Mouse (Mus musculus) heart, adult 2 months (tissue): ENCODE results near the gene Sult1a1. TPM values are rescaled to one million over a fixed set of nuclear protein-coding genes. Genes with fewer than 3 reads are reported as not detected.
"Not testable (repeated sequence)": the region's sequence is repeated elsewhere in the genome, so short reads cannot be mapped to it uniquely, and the experiment has no call there.

Experiments
- DNase-seq, 2 experiments: peaks; one replicate each; pipeline ENCODE4 v3.0.0; 2021
- H3K27ac ChIP-seq: fragments of 200-600 bp; 2 replicates; pipeline ENCODE4 v1.8.1; 2022
- H3K27me3 ChIP-seq: fragments of 200-500 bp; 2 replicates; pipeline ENCODE4 v1.6.1; 2012; ENCODE audit warnings: mild to moderate bottlenecking, low read length, inconsistent platforms, mixed read lengths; ENCODE audit not compliant: control insufficient read depth, insufficient read depth
- H3K36me3 ChIP-seq: fragments of 200-500 bp; 2 replicates; pipeline ENCODE4 v1.6.1; 2012; ENCODE audit warnings: low read length, inconsistent platforms; ENCODE audit not compliant: control insufficient read depth, insufficient read depth
- H3K4me1 ChIP-seq: fragments of 200-500 bp; 2 replicates; pipeline ENCODE4 v1.6.1; 2011; ENCODE audit warnings: low read length; ENCODE audit not compliant: control insufficient read depth, insufficient read depth
- H3K4me3 ChIP-seq: fragments of 200-600 bp; 2 replicates; pipeline ENCODE4 v1.8.1; 2022
- H3K79me2 ChIP-seq: fragments of 200-500 bp; replicated peaks from 2 replicates; pipeline ENCODE4 v1.6.1; 2012; ENCODE audit warnings: mild to moderate bottlenecking, inconsistent platforms, low read length, moderate library complexity, mixed read lengths; ENCODE audit not compliant: control insufficient read depth, insufficient read depth
- H3K9ac ChIP-seq: fragments of 200-500 bp; 2 replicates; pipeline ENCODE4 v1.6.1; 2012; ENCODE audit warnings: low read depth, mild to moderate bottlenecking, control low read depth, inconsistent platforms, low read length, mixed read lengths
- CTCF ChIP-seq: fragments of 200-600 bp; IDR thresholded peaks from 2 replicates; pipeline ENCODE4 v1.8.1; 2022; ENCODE audit warnings: antibody characterized with exemption, mild to moderate bottlenecking, moderate library complexity
- EP300 ChIP-seq: fragments of 200-500 bp; IDR thresholded peaks from 2 replicates; pipeline ENCODE4 v1.6.1; 2011; ENCODE audit warnings: low read depth, low read length, control low read depth; ENCODE audit not compliant: insufficient read depth
- POLR2A ChIP-seq: fragments of 200-500 bp; IDR thresholded peaks from 2 replicates; pipeline ENCODE4 v1.6.1; 2011; ENCODE audit warnings: mild to moderate bottlenecking, low read depth, low read length, control low read depth; ENCODE audit not compliant: insufficient read depth
- WGBS: fragments of 180-500 bp; shearing (Covaris S2); methylation state at CpG from one replicate; pipeline ENCODE4 v1.1.7; 2018; 5-methylcytosine and 5-hydroxymethylcytosine counted together
- intact Hi-C: fragments of 180-260 bp; cut with DNase I; formaldehyde crosslinking; loops from one replicate; pipeline ENCODE4 v1.15.1; 2025
- polyA plus RNA-seq: library from polyadenylated mRNA; depleted of rRNA; stranded (reverse); fragments of >200 nt; gene quantifications from 2 replicates; pipeline ENCODE4 v1.2.3, GENCODE M21; 2012
- total RNA-seq, 2 experiments: library from RNA; stranded (reverse); gene quantifications; 2 replicates each; pipeline ENCODE4 v1.2.3; 2021

The Sult1a1 gene
- total and polyA plus RNA-seq, 3 experiments: 34.1 to 53.6 (median 34.3) TPM

GRCm38 (mm10) chr7:126644345-126644744, 31.9 kb downstream of the Sult1a1 start:
- no peak overlapping the region for H3K4me3 ChIP-seq
- no peaks in the 10 kb centered on the region for H3K27me3 ChIP-seq
- H3K9ac ChIP-seq: no peak overlapping the region
- no peaks in the 10 kb centered on the region for H3K36me3 ChIP-seq
- 54% methylated on average over 3 of the region's 3 CpGs for WGBS
- TF ChIP-seq CTCF (no peak), POLR2A (no peak), EP300 (no peak)
- H3K4me1 ChIP-seq: peaks cover 9% of the 10 kb centered on the region
- peak overlapping the region; percentile 93 for H3K27ac ChIP-seq
- intact Hi-C loops: no loop called here
- no peak for DNase-seq
- H3K79me2 ChIP-seq: no peaks in the 10 kb centered on the region

GRCm38 (mm10) chr7:126643244-126643617, 33.0 kb downstream of the Sult1a1 start:
- not testable (repeated sequence) for H3K27me3 ChIP-seq
- intact Hi-C loops: loop anchor here (1.0 to 2.0 kb wide), 2 partner anchors 34 to 50 kb away; partner anchors contain the start of gene Sult1a1
- 24% methylated on average over 3 of the region's 3 CpGs for WGBS

DNA sequence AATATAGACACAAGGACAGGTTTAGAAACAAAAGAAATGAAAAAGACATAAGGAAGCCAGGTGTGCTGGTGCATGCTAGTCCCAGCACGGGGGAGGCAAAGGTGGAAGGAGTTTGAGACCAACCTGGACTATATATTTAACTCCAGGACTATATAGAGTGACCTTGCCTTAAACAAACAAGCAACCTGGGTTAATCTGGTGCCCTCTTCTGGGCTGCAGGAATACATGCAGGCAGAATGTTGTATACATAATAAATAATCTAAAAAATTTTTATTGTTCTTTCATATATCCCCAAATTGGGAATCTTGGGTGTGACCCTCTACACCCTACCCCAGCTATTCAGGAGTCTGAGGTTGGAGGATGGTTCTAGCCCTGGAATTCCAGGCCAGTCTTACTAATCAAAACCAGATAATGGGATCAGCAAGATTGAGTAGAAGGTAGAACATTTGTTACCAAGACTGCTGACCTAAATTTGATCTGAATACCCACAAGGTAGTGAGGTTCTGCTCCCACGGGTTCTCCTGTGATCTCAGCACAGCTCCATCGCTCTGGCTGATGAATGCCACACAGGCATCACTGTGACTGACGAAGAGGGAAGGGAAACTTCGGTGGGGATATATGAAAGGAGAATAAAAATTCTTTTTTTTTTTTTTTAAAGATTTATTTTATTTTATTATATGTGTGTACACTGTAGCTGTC, 33.5 kb downstream of the Sult1a1 start:
- DNase-seq: no peak
- Histone ChIP-seq H3K36me3 (no peaks in the 10 kb centered on the region), H3K9ac (no peak overlapping the region), H3K4me1 (peaks cover 6% of the 10 kb centered on the region), H3K79me2 (no peaks in the 10 kb centered on the region), H3K27me3 (no peaks in the 10 kb centered on the region), H3K4me3 (no peak overlapping the region), H3K27ac (no peak overlapping the region)
- WGBS: 46% methylated on average over 5 of the region's 5 CpGs
- intact Hi-C loops: loop anchor here (1.0 to 2.0 kb wide), 2 partner anchors 34 to 51 kb away; partner anchors contain the start of gene Sult1a1
- TF ChIP-seq EP300: 0 out of 2 replicates have a peak, but pooled peaks have one; percentile 0
- peak; percentile 49 for TF ChIP-seq CTCF
- no peak for TF ChIP-seq POLR2A

More at GRCm38 (mm10) chr7:126643244-126643617, 33.0 kb downstream of the Sult1a1 start:
- H3K36me3 ChIP-seq, H3K27ac ChIP-seq, H3K79me2 ChIP-seq, H3K4me3 ChIP-seq, H3K4me1 ChIP-seq, H3K9ac ChIP-seq: not testable (repeated sequence)
- TF ChIP-seq CTCF: peak; percentile 81
- TF ChIP-seq EP300: 0 out of 2 replicates have a peak, but pooled peaks have one; percentile 20
- peak; percentile 36 to 37 for DNase-seq

GRCm38 (mm10) chr7:126636733-126637520, 39.3 kb downstream of the Sult1a1 start:
- Histone ChIP-seq H3K4me3 (no peak overlapping the region), H3K27ac (no peak overlapping the region), H3K9ac (no peak overlapping the region), H3K27me3 (no peaks in the 10 kb centered on the region), H3K79me2 (no peaks in the 10 kb centered on the region), H3K36me3 (no peaks in the 10 kb centered on the region), H3K4me1 (no peaks in the 10 kb centered on the region)
- 14% methylated on average over 4 of the region's 4 CpGs for WGBS
- DNase-seq: peak in 1 of 2 experiments; percentile 30
- TF ChIP-seq EP300 (0 out of 2 replicates have a peak, but pooled peaks have one; percentile 21), CTCF (peak; percentile 83), POLR2A (no peak)
- intact Hi-C loops: loop anchor here (2.0 to 5.0 kb wide), 3 partner anchors 58 to 235 kb away; no protein-coding TSS in a partner anchor

- H3K27ac ChIP-seq: no peak overlapping the region
- no peak for DNase-seq
- TF ChIP-seq POLR2A: no peak
- no peak for TF ChIP-seq CTCF
- no peak for TF ChIP-seq EP300
- H3K79me2 ChIP-seq: no peaks in the 10 kb centered on the region
- no peaks in the 10 kb centered on the region for H3K36me3 ChIP-seq
- intact Hi-C loops: loop anchor here (5.0 kb wide), 2 partner anchors 153 to 233 kb away; no protein-coding TSS in a partner anchor
- no peaks in the 10 kb centered on the region for H3K27me3 ChIP-seq
- no peak overlapping the region for H3K9ac ChIP-seq
- H3K4me1 ChIP-seq: no peaks in the 10 kb centered on the region
- no peak overlapping the region for H3K4me3 ChIP-seq
Observed at GRCm38 (mm10) chr7:126635375-126635774, 40.9 kb downstream of the Sult1a1 start.

DNA sequence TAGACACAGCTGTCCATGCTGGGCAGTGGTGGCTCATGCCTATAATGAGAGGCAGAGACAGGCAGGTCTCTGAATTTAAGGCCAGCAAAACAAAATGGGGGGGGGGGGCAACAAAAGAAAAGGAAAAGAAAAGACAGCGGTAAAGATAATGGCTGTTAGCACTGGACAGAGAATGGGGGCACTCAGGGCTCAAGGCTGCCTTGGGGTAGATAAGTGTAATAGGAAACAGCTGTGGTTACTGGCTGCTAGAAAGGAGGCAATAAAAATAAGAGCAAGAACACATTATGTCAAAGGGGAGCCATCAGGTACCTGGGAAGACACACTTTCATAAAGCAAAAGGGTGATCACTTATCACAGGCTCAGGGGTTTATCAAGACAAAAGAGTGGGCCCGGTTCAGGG, 43.8 kb downstream of the Sult1a1 start:
- WGBS: 46% methylated on average over 2 of the region's 2 CpGs
- Histone ChIP-seq H3K36me3 (no peaks in the 10 kb centered on the region), H3K27me3 (no peaks in the 10 kb centered on the region), H3K27ac (no peak overlapping the region), H3K4me1 (peaks cover 2% of the 10 kb centered on the region), H3K9ac (no peak overlapping the region), H3K79me2 (no peaks in the 10 kb centered on the region), H3K4me3 (no peak overlapping the region)
- DNase-seq: no peak
- no peak for TF ChIP-seq CTCF
- TF ChIP-seq EP300: no peak
- no peak for TF ChIP-seq POLR2A
- intact Hi-C loops: no loop called here
